Mouse (Mus musculus): ENCODE measurements around the gene S100a14. TPM values are rescaled to one million over a fixed set of nuclear protein-coding genes. Genes with fewer than 3 reads are reported as not detected.

S100a14 gene
- 0.30 TPM in 1 of 2 replicates, not detected in the other for polyA plus RNA-seq (2016; fragmentation: Nextera tagmentation; extraction: Ambion mirVana)

- Histone ChIP-seq H3K4me3 (no peak within 1 kb of the TSS), H3K4me1 (no peaks in the 10 kb centered on the region), H3K27ac (0 out of 2 replicates have a peak within 1 kb of the TSS, but pooled peaks have one; percentile 25), H3K27me3 (ENCODE audit: low read depth, poor library complexity, severe bottlenecking) (no peaks in the 10 kb centered on the region; the same call in 1 of the 2 replicates), H3K36me3 (no peaks in the 10 kb centered on the region), H3K9me3 (replicated peaks) (no peaks in the 10 kb centered on the region)
- peak; percentile 23 for DNase-seq (ENCODE audit: low spot score)
- WGBS, result 76% methylated on average over 5 of the region's 5 CpGs
These were observed at the start of gene S100a14 for GRCm38 (mm10) chr3:90526580-90526979. Gene S100a14 (plus strand): TSS chr3:90526856.

- Histone ChIP-seq H3K27me3 (ENCODE audit: low read depth, poor library complexity, severe bottlenecking) (no peaks in the 10 kb centered on the region), H3K27ac (no peak overlapping the region), H3K36me3 (peaks cover 75% of the 10 kb centered on the region), H3K4me1 (peaks cover 9% of the 10 kb centered on the region), H3K4me3 (no peak overlapping the region), H3K9me3 (replicated peaks) (no peaks in the 10 kb centered on the region)
- DNase-seq (ENCODE audit: low spot score), result no peak
- 89% methylated on average over 5 of the region's 5 CpGs for WGBS
These were observed 39.7 kb upstream of the S100a14 start for GRCm38 (mm10) chr3:90486998-90487397.

DNA sequence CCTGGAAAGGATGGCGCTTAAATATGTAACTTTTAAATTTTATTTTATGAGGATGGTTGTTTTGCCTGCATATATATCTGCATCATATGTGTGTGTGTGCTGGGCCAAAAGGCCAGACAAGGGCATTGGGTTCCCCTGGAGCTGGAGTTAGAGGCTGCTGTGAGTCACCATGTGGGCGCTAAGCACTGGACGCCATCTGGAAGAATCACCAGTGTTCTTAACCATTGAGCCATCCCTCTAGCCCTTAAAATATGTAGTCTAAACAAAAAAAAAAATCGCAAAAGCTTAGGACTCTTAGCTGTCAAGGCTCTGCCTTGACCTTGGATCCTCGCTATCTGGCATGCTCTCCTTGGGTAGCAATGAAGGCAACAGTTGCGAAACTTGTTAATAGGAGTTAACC lies 38.1 kb upstream of the S100a14 start:
- H3K36me3 ChIP-seq, result peaks cover 59% of the 10 kb centered on the region
- peaks cover 9% of the 10 kb centered on the region for H3K4me1 ChIP-seq
- WGBS, result 90% methylated on average over 6 of the region's 6 CpGs
- no peak overlapping the region for H3K4me3 ChIP-seq
- H3K9me3 ChIP-seq (replicated peaks), result no peaks in the 10 kb centered on the region
- H3K27me3 ChIP-seq (ENCODE audit: low read depth, poor library complexity, severe bottlenecking), result no peaks in the 10 kb centered on the region
- no peak overlapping the region for H3K27ac ChIP-seq
- DNase-seq (ENCODE audit: low spot score), result no peak

GRCm38 (mm10) chr3:90490696-90491256 lies 35.9 kb upstream of the S100a14 start, which contains the start of gene Snapin:
Gene Snapin (minus strand): TSS chr3:90491033.
- under 1% methylated on average over 37 of the region's 37 CpGs for whole genome bisulfite sequencing
- Histone ChIP-seq H3K27ac (peak within 1 kb of the TSS; percentile 90), H3K4me1 (peaks cover 9% of the 10 kb centered on the region), H3K36me3 (peaks cover 48% of the 10 kb centered on the region), H3K27me3 (ENCODE audit: low read depth, poor library complexity, severe bottlenecking) (no peaks in the 10 kb centered on the region), H3K4me3 (peak within 1 kb of the TSS; percentile 73), H3K9me3 (replicated peaks) (no peaks in the 10 kb centered on the region)
- peak; percentile 96 for DNase-seq (ENCODE audit: low spot score)

DNA sequence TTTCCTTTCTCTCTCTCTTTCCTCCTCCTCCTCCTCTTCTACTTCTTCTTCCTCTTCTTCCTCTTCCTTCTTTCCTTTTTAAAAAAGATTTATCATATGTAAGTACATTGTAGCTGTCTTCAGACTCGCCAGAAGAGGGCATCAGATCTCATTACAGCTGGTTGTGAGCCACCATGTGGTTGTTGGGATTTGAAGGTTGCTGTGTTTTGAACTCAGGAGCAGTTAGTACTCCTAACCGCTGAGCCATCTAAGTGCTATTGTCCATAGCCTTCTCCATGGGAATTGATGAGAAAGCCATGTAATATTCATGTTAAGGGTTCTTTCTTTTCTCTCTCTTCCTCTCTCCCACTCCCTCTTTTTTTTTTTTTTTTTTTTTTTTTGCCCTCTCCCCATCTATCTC lies 35.3 kb upstream of the S100a14 start:
- Histone ChIP-seq H3K36me3 (peaks cover 48% of the 10 kb centered on the region), H3K4me1 (peaks cover 9% of the 10 kb centered on the region), H3K4me3 (peak overlapping the region; percentile 73; the same call in 1 of the 2 replicates), H3K27ac (no peak overlapping the region), H3K9me3 (replicated peaks) (no peaks in the 10 kb centered on the region), H3K27me3 (ENCODE audit: low read depth, poor library complexity, severe bottlenecking) (no peaks in the 10 kb centered on the region)
- WGBS, result 36% methylated on average over 2 of the region's 2 CpGs
- no peak for DNase-seq (ENCODE audit: low spot score)

DNA sequence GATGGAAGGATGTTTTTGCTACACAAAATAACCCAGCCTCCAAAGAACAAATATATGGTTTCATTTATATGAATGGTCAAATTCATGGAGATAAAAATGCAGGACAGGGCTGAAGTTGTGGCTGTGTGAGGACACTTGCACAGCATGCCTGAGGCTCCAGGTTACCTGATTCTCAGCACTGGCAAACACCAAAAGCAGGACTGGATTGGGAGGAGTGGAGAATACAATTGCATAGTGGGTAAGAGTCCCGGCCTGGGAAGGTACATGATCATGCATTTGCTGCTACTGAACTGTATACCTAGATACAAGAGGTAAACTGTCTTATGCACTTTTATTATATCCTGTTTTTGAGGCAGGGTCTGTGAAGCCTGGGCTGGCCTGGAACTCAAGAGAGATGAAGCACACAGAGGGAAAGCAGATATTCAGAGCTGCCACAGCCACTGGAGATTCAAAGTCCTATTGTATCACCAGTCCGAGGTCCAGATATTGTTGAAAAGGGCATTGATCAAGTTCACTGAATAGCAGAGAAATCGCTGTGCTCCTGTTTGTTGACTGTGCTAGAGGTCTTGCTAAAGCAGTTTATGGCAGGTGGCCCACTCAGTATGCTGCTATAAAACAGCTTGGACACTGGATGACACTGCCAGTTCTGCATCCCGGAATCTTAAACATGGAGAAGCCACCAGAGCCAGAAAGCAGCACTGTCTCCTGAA lies 32.7 kb upstream of the S100a14 start:
- no peak overlapping the region for H3K27ac ChIP-seq
- no peaks in the 10 kb centered on the region for H3K27me3 ChIP-seq (ENCODE audit: low read depth, poor library complexity, severe bottlenecking)
- 77% methylated on average over 4 of the region's 4 CpGs for WGBS
- H3K4me1 ChIP-seq, result peaks cover 9% of the 10 kb centered on the region
- H3K36me3 ChIP-seq, result peaks cover 48% of the 10 kb centered on the region
- no peaks in the 10 kb centered on the region for H3K9me3 ChIP-seq (replicated peaks)
- H3K4me3 ChIP-seq, result no peak overlapping the region
- DNase-seq (ENCODE audit: low spot score), result no peak

GRCm38 (mm10) chr3:90495850-90496525 lies 30.7 kb upstream of the S100a14 start:
- peaks cover 63% of the 10 kb centered on the region for H3K36me3 ChIP-seq
- H3K4me3 ChIP-seq, result no peak overlapping the region
- H3K27me3 ChIP-seq (ENCODE audit: low read depth, poor library complexity, severe bottlenecking), result no peaks in the 10 kb centered on the region
- no peak overlapping the region for H3K27ac ChIP-seq
- no peak for DNase-seq (ENCODE audit: low spot score)
- H3K9me3 ChIP-seq (replicated peaks), result no peaks in the 10 kb centered on the region
- H3K4me1 ChIP-seq, result no peaks in the 10 kb centered on the region
- WGBS, result 92% methylated on average over 7 of the region's 7 CpGs

- Histone ChIP-seq H3K9me3 (replicated peaks) (no peaks in the 10 kb centered on the region), H3K4me3 (no peak overlapping the region), H3K27me3 (ENCODE audit: low read depth, poor library complexity, severe bottlenecking) (no peaks in the 10 kb centered on the region), H3K4me1 (no peaks in the 10 kb centered on the region), H3K36me3 (peaks cover 79% of the 10 kb centered on the region), H3K27ac (no peak overlapping the region)
- DNase-seq (ENCODE audit: low spot score), result no peak
These were observed 29.1 kb upstream of the S100a14 start for GRCm38 (mm10) chr3:90497597-90497996.

- DNase-seq (ENCODE audit: low spot score), result no peak
- Histone ChIP-seq H3K36me3 (peaks cover 94% of the 10 kb centered on the region), H3K4me3 (no peak overlapping the region), H3K27ac (no peak overlapping the region), H3K4me1 (peaks cover 10% of the 10 kb centered on the region), H3K27me3 (ENCODE audit: low read depth, poor library complexity, severe bottlenecking) (no peaks in the 10 kb centered on the region), H3K9me3 (replicated peaks) (no peaks in the 10 kb centered on the region)
- WGBS, result 91% methylated on average over 4 of the region's 4 CpGs
These were observed 23.2 kb upstream of the S100a14 start for GRCm38 (mm10) chr3:90503444-90503843.

GRCm38 (mm10) chr3:90505216-90505615 lies 21.4 kb upstream of the S100a14 start:
- Histone ChIP-seq H3K4me1 (peaks cover 13% of the 10 kb centered on the region), H3K9me3 (replicated peaks) (no peaks in the 10 kb centered on the region), H3K27me3 (ENCODE audit: low read depth, poor library complexity, severe bottlenecking) (no peaks in the 10 kb centered on the region), H3K36me3 (peaks cover 76% of the 10 kb centered on the region), H3K27ac (no peak overlapping the region), H3K4me3 (no peak overlapping the region)
- 95% methylated on average over 5 of the region's 5 CpGs for WGBS
- DNase-seq (ENCODE audit: low spot score), result no peak

- Histone ChIP-seq H3K36me3 (peaks cover 67% of the 10 kb centered on the region), H3K4me1 (peaks cover 13% of the 10 kb centered on the region), H3K9me3 (replicated peaks) (no peaks in the 10 kb centered on the region), H3K27ac (no peak overlapping the region), H3K4me3 (no peak overlapping the region), H3K27me3 (ENCODE audit: low read depth, poor library complexity, severe bottlenecking) (no peaks in the 10 kb centered on the region)
- no peak for DNase-seq (ENCODE audit: low spot score)
- WGBS, result 93% methylated on average over 3 of the region's 3 CpGs
These were observed 20.3 kb upstream of the S100a14 start for GRCm38 (mm10) chr3:90506362-90506761.

DNA sequence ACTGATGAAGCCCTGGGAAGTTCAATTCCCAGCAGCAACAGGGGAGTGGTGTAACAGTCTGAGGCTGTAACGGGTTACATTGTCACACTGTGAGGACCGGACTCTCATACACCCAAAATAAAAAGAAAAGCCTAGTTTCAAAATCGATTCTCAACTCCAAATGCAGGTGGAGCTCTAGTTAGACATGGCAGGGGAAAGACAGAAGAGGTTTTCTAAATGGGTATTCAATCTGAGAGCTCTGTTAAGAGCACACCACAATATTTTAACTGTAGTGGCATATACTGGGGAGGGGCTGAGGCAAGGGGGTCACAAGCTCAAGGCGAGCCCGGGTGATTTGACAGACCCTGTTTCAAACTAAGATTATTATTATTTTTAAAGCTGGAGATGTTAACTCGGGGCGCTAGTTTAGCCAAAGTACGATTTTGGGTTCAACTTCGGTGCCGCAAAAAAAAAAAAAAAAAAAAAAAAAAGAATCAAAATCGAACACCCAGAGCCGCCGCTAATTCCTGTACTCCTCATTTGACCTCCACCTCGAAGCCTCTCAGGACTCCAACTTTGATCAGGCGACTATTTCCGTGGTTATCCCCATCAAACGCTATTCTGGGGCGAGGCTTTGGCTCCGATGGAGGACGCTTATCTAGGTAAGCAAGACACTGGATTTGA lies 18.2 kb upstream of the S100a14 start:
- Histone ChIP-seq H3K4me3 (peak overlapping the region; percentile 86), H3K9me3 (replicated peaks) (no peaks in the 10 kb centered on the region), H3K4me1 (peaks cover 13% of the 10 kb centered on the region), H3K27ac (peak overlapping the region; percentile 97), H3K27me3 (ENCODE audit: low read depth, poor library complexity, severe bottlenecking) (peaks cover 17% of the 10 kb centered on the region), H3K36me3 (peaks cover 47% of the 10 kb centered on the region)
- DNase-seq (ENCODE audit: low spot score), result no peak
- WGBS, result 7% methylated on average over 20 of the region's 20 CpGs

Data from limb, embryonic 10.5 days (tissue).